Mouse (Mus musculus) embryonic facial prominence, embryonic 11.5 days (tissue): ENCODE measurements around the gene Hyal1. TPM values are rescaled to one million over a fixed set of nuclear protein-coding genes. Genes with fewer than 3 reads are reported as not detected.
"Not testable (repeated sequence)": the region's sequence is repeated elsewhere in the genome, so short reads cannot be mapped to it uniquely, and the experiment has no call there.

Experiments used
- ATAC-seq: fragments of 200-750 bp; cut with Nextera tagmentation; replicated peaks from 2 replicates; pipeline ENCODE4 v1.8.0; 2017; ENCODE audit warnings: low read depth; ENCODE audit not compliant: insufficient number of reproducible peaks, low FRiP score, low TSS enrichment
- DNase-seq: peaks from one replicate; pipeline ENCODE4 v3.0.0-alpha.2; 2015; ENCODE audit warnings: low spot score
- H3K27ac ChIP-seq: fragments of 300-500 bp; sonication (generic); replicated peaks from 2 replicates; pipeline ENCODE4 v1.5.1; 2014; ENCODE audit warnings: mild to moderate bottlenecking, low read depth, low read length, control low read depth
- H3K27me3 ChIP-seq: fragments of 300-500 bp; sonication (generic); 2 replicates; pipeline ENCODE4 v1.6.1; 2014; ENCODE audit warnings: mild to moderate bottlenecking, low read length, moderate library complexity, mixed read lengths; ENCODE audit not compliant: control insufficient read depth, insufficient read depth
- H3K36me3 ChIP-seq: fragments of 300-500 bp; sonication (generic); replicated peaks from 2 replicates; pipeline ENCODE4 v1.6.1; 2014; ENCODE audit warnings: low read depth, mild to moderate bottlenecking, low read length, moderate library complexity, mixed read lengths; ENCODE audit not compliant: control insufficient read depth, insufficient read depth
- H3K4me1 ChIP-seq: fragments of 300-500 bp; sonication (generic); 2 replicates; pipeline ENCODE4 v1.6.1; 2014; ENCODE audit warnings: low read length, mixed read lengths; ENCODE audit not compliant: control insufficient read depth, insufficient read depth
- H3K4me2 ChIP-seq: fragments of 300-500 bp; sonication (generic); 2 replicates; pipeline ENCODE4 v1.6.1; 2014; ENCODE audit warnings: low read depth, mild to moderate bottlenecking, control low read depth, low read length, moderate library complexity
- H3K4me3 ChIP-seq: fragments of 300-500 bp; sonication (generic); 2 replicates; pipeline ENCODE4 v1.5.1; 2014; ENCODE audit warnings: low read depth, low read length, control low read depth
- H3K9ac ChIP-seq: fragments of 300-500 bp; sonication (generic); replicated peaks from 2 replicates; pipeline ENCODE4 v1.6.1; 2014; ENCODE audit warnings: mild to moderate bottlenecking, control low read depth, low read length
- H3K9me3 ChIP-seq: fragments of 300-500 bp; sonication (generic); replicated peaks from 2 replicates; pipeline ENCODE4 v1.6.1; 2016; ENCODE audit warnings: mild to moderate bottlenecking, low read length, inconsistent platforms, mixed read lengths; ENCODE audit not compliant: control insufficient read depth
- WGBS: fragments of 180-500 bp; shearing (Covaris S2); extraction: QIAGEN DNeasy Blood & Tissue Kit; methylation state at CpG from one replicate; pipeline ENCODE4 v1.1.7; 2014; 5-methylcytosine and 5-hydroxymethylcytosine counted together
- polyA plus RNA-seq: library from polyadenylated mRNA; unstranded; fragments of >200 nt; fragmentation: Nextera tagmentation; extraction: Ambion mirVana; gene quantifications from 2 replicates; pipeline ENCODE4 v1.2.1, GENCODE M21; 2014

Gene Hyal1
- polyA plus RNA-seq, 1 experiment from 2014 or later = 5.3 TPM

DNA sequence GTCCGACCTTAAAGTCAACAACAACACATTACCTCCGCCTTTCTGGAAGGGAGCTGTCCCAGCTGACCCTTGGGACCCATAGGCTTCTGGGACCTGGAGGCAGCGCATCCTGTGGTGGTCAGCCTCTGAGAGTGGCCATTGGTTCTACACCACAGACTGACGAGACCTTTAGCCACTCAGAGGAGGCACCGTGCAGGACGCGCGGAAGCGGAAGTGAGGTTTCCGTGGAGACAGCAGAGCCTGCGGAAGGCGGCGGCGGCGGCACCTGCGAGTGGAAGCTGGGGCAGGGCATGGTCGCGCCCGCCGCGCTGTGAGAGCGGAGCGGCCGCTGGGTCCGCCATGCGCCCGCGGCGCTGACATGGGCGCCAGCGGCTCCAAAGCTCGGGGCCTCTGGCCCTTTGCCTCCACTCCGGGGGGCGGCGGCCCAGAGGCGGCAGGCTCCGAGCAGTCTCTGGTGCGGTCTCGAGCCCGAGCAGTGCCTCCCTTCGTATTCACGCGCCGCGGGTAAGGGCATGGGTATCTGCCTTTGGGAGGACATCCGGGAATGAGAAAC, 13.6 kb upstream of the Hyal1 start, which contains the start of gene Tusc2:
Tusc2 (plus strand) TSS at position 227 of the 553 bp plus-strand sequence.
- Histone ChIP-seq H3K9me3 (no peaks in the 10 kb centered on the region), H3K27me3 (no peaks in the 10 kb centered on the region), H3K36me3 (peaks cover 12% of the 10 kb centered on the region), H3K4me1 (0 out of 2 replicates have a peak, but pooled peaks cover 3% of the 10 kb centered on the region), H3K4me2 (peak within 1 kb of the TSS; percentile 74), H3K4me3 (peak within 1 kb of the TSS; percentile 93), H3K27ac (no peak within 1 kb of the TSS), H3K9ac (peak within 1 kb of the TSS; percentile 72)
- under 1% methylated on average over 45 of the region's 46 CpGs for WGBS
- peak; percentile 91 for ATAC-seq
- peak; percentile 94 for DNase-seq

GRCm38 (mm10) chr9:107565556-107565955, 11.2 kb upstream of the Hyal1 start:
- H3K36me3 ChIP-seq, H3K27ac ChIP-seq, H3K9ac ChIP-seq, ATAC-seq, DNase-seq, H3K27me3 ChIP-seq, H3K9me3 ChIP-seq, H3K4me3 ChIP-seq, H3K4me2 ChIP-seq, H3K4me1 ChIP-seq: not testable (repeated sequence)
- 50% methylated on average over 5 of the region's 5 CpGs for WGBS

DNA sequence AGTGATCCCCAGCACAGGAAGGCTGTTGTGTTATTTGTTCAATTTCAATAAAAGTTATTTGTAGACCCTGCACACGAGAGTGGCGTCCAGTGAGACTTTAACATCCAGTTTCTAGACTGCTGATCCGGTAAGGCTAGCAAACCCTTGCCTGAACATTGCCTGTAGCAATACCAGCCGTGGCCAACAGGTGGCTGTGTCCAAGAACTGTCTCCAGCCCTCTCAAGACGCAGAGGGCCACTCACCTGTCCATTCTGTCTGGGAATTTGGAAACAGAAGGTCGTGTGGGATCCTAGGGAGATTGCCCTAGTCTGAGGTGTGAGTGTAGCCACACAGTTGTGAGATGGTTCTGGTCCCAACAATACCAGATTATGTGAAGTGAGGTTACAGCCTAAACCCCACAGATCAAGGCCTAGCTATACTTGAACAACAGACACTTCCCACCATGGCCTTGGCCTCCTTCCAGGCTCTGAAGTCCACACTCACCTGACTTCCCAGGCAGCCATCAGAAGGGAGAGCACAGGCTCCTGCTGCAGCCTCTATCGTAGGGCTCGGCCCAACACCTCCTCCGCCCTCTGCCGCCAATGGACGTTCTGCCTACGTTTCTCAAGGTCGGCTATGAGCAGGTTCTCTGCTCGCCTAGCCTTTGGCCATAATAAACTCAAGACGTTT, 10.6 kb upstream of the Hyal1 start:
- H3K36me3 ChIP-seq = peaks cover 7% of the 10 kb centered on the region
- no peaks in the 10 kb centered on the region for H3K9me3 ChIP-seq
- H3K27me3 ChIP-seq = no peaks in the 10 kb centered on the region
- 62% methylated on average over 15 of the region's 15 CpGs for WGBS
- peak overlapping the region; percentile 23; the same call in 1 of the 2 replicates for H3K27ac ChIP-seq
- H3K4me1 ChIP-seq = 0 out of 2 replicates have a peak, but pooled peaks cover 6% of the 10 kb centered on the region
- H3K4me2 ChIP-seq = no peak overlapping the region
- H3K4me3 ChIP-seq = no peak overlapping the region
- DNase-seq (peak; percentile 82), ATAC-seq (no peak)
- no peak overlapping the region for H3K9ac ChIP-seq

- 41% methylated on average over 3 of the region's 3 CpGs for WGBS
- Histone ChIP-seq H3K36me3 (peaks cover under 1% of the 10 kb centered on the region), H3K9me3 (no peaks in the 10 kb centered on the region), H3K27me3 (no peaks in the 10 kb centered on the region), H3K27ac (peak overlapping the region; percentile 36; the same call in 1 of the 2 replicates), H3K9ac (no peak overlapping the region), H3K4me2 (peak overlapping the region; percentile 51; the same call in 1 of the 2 replicates), H3K4me3 (no peak overlapping the region), H3K4me1 (0 out of 2 replicates have a peak, but pooled peaks cover 6% of the 10 kb centered on the region)
- DNase-seq (no peak), ATAC-seq (no peak)
Measured at GRCm38 (mm10) chr9:107566855-107567254, 9.9 kb upstream of the Hyal1 start.

DNA sequence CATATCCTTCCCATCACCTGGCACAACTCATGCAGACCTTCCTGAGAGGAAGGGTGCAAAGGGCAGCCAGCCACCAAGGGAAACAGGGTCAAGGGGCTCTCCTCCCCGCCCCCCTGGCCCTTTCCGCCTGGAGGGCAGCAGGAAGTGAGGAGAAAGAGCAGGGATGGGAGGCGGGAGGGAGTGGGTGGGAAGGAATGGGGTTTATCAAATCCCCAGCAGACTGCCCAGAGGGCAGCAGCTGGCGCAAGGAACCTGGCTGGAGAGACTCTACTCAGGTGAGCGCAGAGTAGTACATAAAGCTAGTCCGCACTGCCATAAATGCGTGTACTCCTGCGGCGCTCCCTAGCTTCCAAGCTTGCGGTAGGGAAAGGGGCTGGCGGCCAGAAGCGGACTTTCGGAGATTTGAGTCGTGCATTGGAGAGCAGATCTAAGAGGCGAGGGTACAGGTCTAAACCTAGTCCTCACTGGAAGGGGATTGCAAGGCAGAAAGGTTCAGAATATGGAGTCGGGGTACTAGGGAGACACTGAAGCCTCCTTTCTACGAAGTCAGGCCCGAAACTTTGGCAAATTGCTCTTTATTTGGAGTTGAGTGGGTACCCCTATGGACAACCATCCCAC, 8.9 kb upstream of the Hyal1 start, which contains the start of gene Hyal2:
Hyal2 (plus strand) TSS at position 244 of the 618 bp plus-strand sequence.
- ATAC-seq = no peak
- no peaks in the 10 kb centered on the region for H3K9me3 ChIP-seq
- 4% methylated on average over 18 of the region's 18 CpGs for WGBS
- H3K9ac ChIP-seq = peak within 1 kb of the TSS; percentile 87
- no peak for DNase-seq
- peak within 1 kb of the TSS; percentile 51 for H3K4me2 ChIP-seq
- peaks cover 5% of the 10 kb centered on the region for H3K36me3 ChIP-seq
- H3K27ac ChIP-seq = peak within 1 kb of the TSS; percentile 66
- H3K4me3 ChIP-seq = peak within 1 kb of the TSS; percentile 86
- 0 out of 2 replicates have a peak, but pooled peaks cover 6% of the 10 kb centered on the region for H3K4me1 ChIP-seq
- H3K27me3 ChIP-seq = no peaks in the 10 kb centered on the region

GRCm38 (mm10) chr9:107568331-107569261, 8.1 kb upstream of the Hyal1 start:
- ATAC-seq = peak; percentile 83
- DNase-seq = peak; percentile 94
- H3K4me1 ChIP-seq = 0 out of 2 replicates have a peak, but pooled peaks cover 6% of the 10 kb centered on the region
- peak overlapping the region; percentile 66; the same call in 1 of the 2 replicates for H3K27ac ChIP-seq
- no peaks in the 10 kb centered on the region for H3K27me3 ChIP-seq
- peak overlapping the region; percentile 51 for H3K4me2 ChIP-seq
- H3K9me3 ChIP-seq = no peaks in the 10 kb centered on the region
- H3K4me3 ChIP-seq = peak overlapping the region; percentile 86
- peaks cover 5% of the 10 kb centered on the region for H3K36me3 ChIP-seq
- peak overlapping the region; percentile 87 for H3K9ac ChIP-seq
- 0% methylated on average over 41 of the region's 41 CpGs for WGBS

- peaks cover 5% of the 10 kb centered on the region for H3K36me3 ChIP-seq
- peak overlapping the region; percentile 66; the same call in 1 of the 2 replicates for H3K27ac ChIP-seq
- H3K9ac ChIP-seq = peak overlapping the region; percentile 87
- DNase-seq (no peak), ATAC-seq (peak; percentile 1; the same call in 1 of the 2 replicates)
- H3K4me2 ChIP-seq = peak overlapping the region; percentile 51
- H3K9me3 ChIP-seq = no peaks in the 10 kb centered on the region
- H3K4me3 ChIP-seq = peak overlapping the region; percentile 86
- no peaks in the 10 kb centered on the region for H3K27me3 ChIP-seq
- under 1% methylated on average over 23 of the region's 23 CpGs for WGBS
- 0 out of 2 replicates have a peak, but pooled peaks cover 6% of the 10 kb centered on the region for H3K4me1 ChIP-seq
Measured at GRCm38 (mm10) chr9:107569270-107569669, 7.5 kb upstream of the Hyal1 start.
